Mouse (Mus musculus) embryonic facial prominence, embryonic 10.5 days (tissue): ENCODE measurements at regions not wholly inside any gene's neighbourhood (a gene's known extent, or its start where the extent isn't known, plus 50 kb on each side); places are given as distances from the start of the nearest gene placed in this dataset.

ENCODE experiments used
- DNase-seq: peaks from one replicate; pipeline ENCODE4 v3.0.0-alpha.2; 2017; ENCODE audit warnings: low spot score
- H3K27ac ChIP-seq: fragments of 300-500 bp; sonication (generic); replicated peaks from 2 replicates; pipeline ENCODE4 v1.5.1; 2016; ENCODE audit warnings: mild to moderate bottlenecking
- H3K27me3 ChIP-seq: fragments of 300-500 bp; sonication (generic); replicated peaks from 2 replicates; pipeline ENCODE4 v1.6.1; 2016; ENCODE audit warnings: low read depth, mild to moderate bottlenecking; ENCODE audit not compliant: poor library complexity, severe bottlenecking
- H3K36me3 ChIP-seq: fragments of 300-500 bp; sonication (generic); replicated peaks from 2 replicates; pipeline ENCODE4 v1.6.1; 2016; ENCODE audit warnings: mild to moderate bottlenecking, moderate library complexity
- H3K4me1 ChIP-seq: fragments of 300-500 bp; sonication (generic); 2 replicates; pipeline ENCODE4 v1.6.1; 2016
- H3K4me3 ChIP-seq: fragments of 300-500 bp; sonication (generic); 2 replicates; pipeline ENCODE4 v1.5.1; 2016; ENCODE audit warnings: mild to moderate bottlenecking, moderate library complexity
- H3K9me3 ChIP-seq: fragments of 300-500 bp; sonication (generic); 2 replicates; pipeline ENCODE4 v1.6.1; 2016; ENCODE audit warnings: mild to moderate bottlenecking
- WGBS: fragments of 180-500 bp; shearing (Covaris S2); methylation state at CpG from one replicate; pipeline ENCODE4 v1.1.7; 2016; 5-methylcytosine and 5-hydroxymethylcytosine counted together

- Histone ChIP-seq H3K9me3 (no peaks in the 10 kb centered on the region), H3K4me3 (no peak overlapping the region), H3K27ac (no peak overlapping the region), H3K36me3 (no peaks in the 10 kb centered on the region), H3K4me1 (no peaks in the 10 kb centered on the region), H3K27me3 (no peaks in the 10 kb centered on the region)
- DNase-seq, result peak; percentile 18
- 61% methylated on average over 4 of the region's 4 CpGs for WGBS
These were observed 153.2 kb downstream of the Usp25 start for GRCm38 (mm10) chr16:77166722-77167121.

- 25% methylated on average over 8 of the region's 8 CpGs for WGBS
- peak; percentile 17 for DNase-seq
- Histone ChIP-seq H3K36me3 (no peaks in the 10 kb centered on the region), H3K4me1 (peaks cover 10% of the 10 kb centered on the region), H3K27me3 (no peaks in the 10 kb centered on the region), H3K27ac (no peak overlapping the region), H3K9me3 (no peaks in the 10 kb centered on the region), H3K4me3 (no peak overlapping the region)
These were observed 159.7 kb downstream of the Usp25 start for GRCm38 (mm10) chr16:77173026-77173692.

- Histone ChIP-seq H3K27me3 (no peaks in the 10 kb centered on the region), H3K36me3 (no peaks in the 10 kb centered on the region), H3K9me3 (no peaks in the 10 kb centered on the region), H3K4me3 (no peak overlapping the region), H3K27ac (no peak overlapping the region), H3K4me1 (peaks cover 10% of the 10 kb centered on the region)
- 89% methylated on average over 7 of the region's 7 CpGs for WGBS
- no peak for DNase-seq
These were observed 161.4 kb downstream of the Usp25 start for GRCm38 (mm10) chr16:77174744-77175432.

- WGBS, result 87% methylated on average over 2 of the region's 2 CpGs
- no peak for DNase-seq
These were observed 167.5 kb downstream of the Usp25 start for GRCm38 (mm10) chr16:77180990-77181389.

More at GRCm38 (mm10) chr16:77180990-77181389, 167.5 kb downstream of the Usp25 start:
- Histone ChIP-seq H3K36me3 (no peaks in the 10 kb centered on the region), H3K27ac (no peak overlapping the region), H3K27me3 (no peaks in the 10 kb centered on the region), H3K4me3 (no peak overlapping the region), H3K4me1 (no peaks in the 10 kb centered on the region), H3K9me3 (no peaks in the 10 kb centered on the region)
